Mouse (Mus musculus) testis, adult 2 months (tissue): ENCODE results near the gene Rasgrp1.

ENCODE experiments used
- CTCF ChIP-seq: fragments of 200-500 bp; IDR thresholded peaks from 2 replicates; pipeline ENCODE4 v1.5.1; 2012; ENCODE audit warnings: low read depth, mild to moderate bottlenecking, inconsistent platforms, low read length, moderate library complexity; ENCODE audit not compliant: control insufficient read depth, insufficient read depth, insufficient replicate concordance
- POLR2A ChIP-seq: fragments of 200-500 bp; IDR thresholded peaks from 2 replicates; pipeline ENCODE4 v1.6.1; 2012; ENCODE audit warnings: low read depth, mild to moderate bottlenecking, inconsistent platforms, low read length, moderate library complexity; ENCODE audit not compliant: control insufficient read depth

GRCm38 (mm10) chr2:117338501-117338900 lies 4.3 kb downstream of the Rasgrp1 start:
- TF ChIP-seq CTCF (no peak), POLR2A (no peak)
